Mouse (Mus musculus) hindbrain, embryonic 16.5 days (tissue): ENCODE results near the gene Fyb. TPM values are rescaled to one million over a fixed set of nuclear protein-coding genes. Genes with fewer than 3 reads are reported as not detected.

ENCODE experiments used
- ATAC-seq: fragments of 200-750 bp; cut with Nextera tagmentation; 2 replicates; pipeline ENCODE4 v1.8.0; 2017; ENCODE audit warnings: moderate TSS enrichment, moderate library complexity
- H3K27ac ChIP-seq: fragments of 300-500 bp; sonication (generic); 2 replicates; pipeline ENCODE4 v1.5.1; 2014; ENCODE audit warnings: low read depth, mild to moderate bottlenecking, control low read depth, low read length, moderate library complexity
- H3K27me3 ChIP-seq: fragments of 300-500 bp; sonication (generic); replicated peaks from 2 replicates; pipeline ENCODE4 v1.6.1; 2014; ENCODE audit warnings: low read length; ENCODE audit not compliant: control insufficient read depth, insufficient read depth
- H3K36me3 ChIP-seq: fragments of 300-500 bp; sonication (generic); 2 replicates; pipeline ENCODE4 v1.6.1; 2014; ENCODE audit warnings: mild to moderate bottlenecking, low read length, moderate library complexity, mixed read lengths; ENCODE audit not compliant: control insufficient read depth, insufficient read depth
- H3K4me1 ChIP-seq: fragments of 300-500 bp; sonication (generic); 2 replicates; pipeline ENCODE4 v1.6.1; 2014; ENCODE audit warnings: low read depth, low read length; ENCODE audit not compliant: control insufficient read depth, insufficient read depth
- H3K4me2 ChIP-seq: fragments of 300-500 bp; sonication (generic); 2 replicates; pipeline ENCODE4 v1.6.1; 2014; ENCODE audit warnings: mild to moderate bottlenecking, low read length, control low read depth, moderate library complexity
- H3K4me3 ChIP-seq: fragments of 300-500 bp; sonication (generic); 2 replicates; pipeline ENCODE4 v1.5.1; 2014; ENCODE audit warnings: mild to moderate bottlenecking, low read length, control low read depth, moderate library complexity
- H3K9ac ChIP-seq: fragments of 300-500 bp; sonication (generic); 2 replicates; pipeline ENCODE4 v1.6.1; 2014; ENCODE audit warnings: low read depth, mild to moderate bottlenecking, control low read depth, low read length, moderate library complexity
- H3K9me3 ChIP-seq: fragments of 300-500 bp; sonication (generic); 2 replicates; pipeline ENCODE4 v1.6.1; 2014; ENCODE audit warnings: mild to moderate bottlenecking, low read length, moderate library complexity; ENCODE audit not compliant: control insufficient read depth
- WGBS: fragments of 180-500 bp; shearing (Covaris S2); extraction: QIAGEN DNeasy Blood & Tissue Kit; methylation state at CpG from one replicate; pipeline ENCODE4 v1.1.7; 2014; 5-methylcytosine and 5-hydroxymethylcytosine counted together
- polyA plus RNA-seq: library from polyadenylated mRNA; unstranded; fragments of >200 nt; fragmentation: Nextera tagmentation; extraction: Ambion mirVana; gene quantifications from 2 replicates; pipeline ENCODE4 v1.2.1, GENCODE M21; 2015

Fyb gene
- polyA plus RNA-seq, 1 experiment from 2014 or later, result 3.4 TPM

DNA sequence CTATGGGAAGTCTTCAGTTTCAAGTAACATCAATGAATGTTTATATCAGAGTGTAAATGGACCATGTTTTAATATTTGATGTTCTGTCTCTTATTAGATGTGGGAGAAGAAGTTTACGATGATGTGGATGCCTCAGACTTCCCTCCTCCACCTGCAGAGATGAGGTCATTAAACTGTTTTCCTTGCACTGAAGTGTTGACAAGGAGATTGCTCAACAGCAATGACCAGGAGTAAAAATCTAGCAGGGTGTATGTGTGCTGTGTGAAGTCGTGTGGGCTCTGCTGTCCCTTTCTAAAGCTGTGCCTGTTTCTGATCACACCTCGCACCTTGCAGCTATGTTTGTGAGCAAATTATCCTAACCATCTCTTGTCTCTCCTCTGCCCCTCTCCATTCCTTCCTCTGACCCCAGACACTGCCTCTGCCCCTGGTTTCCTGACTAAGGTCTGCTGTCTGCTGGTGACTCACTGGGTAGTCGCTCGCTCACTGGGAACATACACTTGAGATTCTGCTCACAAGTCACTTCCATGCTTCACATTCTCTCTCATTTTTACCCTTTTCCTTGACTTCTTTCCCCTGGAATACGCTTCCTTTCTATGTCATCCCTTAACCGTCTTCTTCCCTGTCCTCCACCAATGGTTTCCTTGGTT is 126.2 kb downstream of the Fyb start:
- ATAC-seq, result no peak
- Histone ChIP-seq H3K4me2 (no peak overlapping the region), H3K27ac (no peak overlapping the region), H3K9me3 (no peaks in the 10 kb centered on the region), H3K27me3 (no peaks in the 10 kb centered on the region), H3K4me3 (no peak overlapping the region), H3K36me3 (no peaks in the 10 kb centered on the region), H3K9ac (no peak overlapping the region), H3K4me1 (no peaks in the 10 kb centered on the region)
- 95% methylated on average over 7 of the region's 7 CpGs for WGBS

GRCm38 (mm10) chr15:6653046-6653445 is 130.4 kb downstream of the Fyb start:
- Histone ChIP-seq H3K27ac (no peak overlapping the region), H3K27me3 (no peaks in the 10 kb centered on the region), H3K36me3 (no peaks in the 10 kb centered on the region), H3K4me2 (no peak overlapping the region), H3K9me3 (no peaks in the 10 kb centered on the region), H3K4me1 (no peaks in the 10 kb centered on the region), H3K4me3 (no peak overlapping the region), H3K9ac (no peak overlapping the region)
- WGBS, result 75% methylated on average over 4 of the region's 4 CpGs
- ATAC-seq, result no peak

DNA sequence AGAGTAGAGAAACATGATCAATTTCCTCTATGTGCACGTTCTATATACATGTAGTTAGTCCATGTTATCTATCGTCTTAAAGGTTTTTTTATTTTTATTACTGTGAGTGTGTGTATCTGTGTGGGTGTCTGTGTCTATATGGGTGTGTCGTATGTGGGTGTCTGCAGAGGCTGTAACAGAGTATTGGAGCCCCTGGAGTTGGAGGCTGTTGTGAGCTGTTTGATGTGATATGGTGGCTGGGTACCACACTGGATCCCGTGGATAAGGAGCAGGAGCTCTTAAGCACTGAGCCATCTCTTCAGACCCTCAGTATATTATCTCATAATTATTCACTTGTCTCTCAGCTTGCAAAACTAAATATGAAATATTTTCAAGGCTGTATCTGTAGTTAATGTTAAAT is 135.4 kb downstream of the Fyb start:
- ATAC-seq, result no peak
- 89% methylated on average over 4 of the region's 4 CpGs for WGBS
- Histone ChIP-seq H3K4me3 (no peak overlapping the region), H3K4me1 (no peaks in the 10 kb centered on the region), H3K27ac (no peak overlapping the region), H3K4me2 (no peak overlapping the region), H3K9ac (no peak overlapping the region), H3K9me3 (no peaks in the 10 kb centered on the region), H3K27me3 (no peaks in the 10 kb centered on the region), H3K36me3 (no peaks in the 10 kb centered on the region)

DNA sequence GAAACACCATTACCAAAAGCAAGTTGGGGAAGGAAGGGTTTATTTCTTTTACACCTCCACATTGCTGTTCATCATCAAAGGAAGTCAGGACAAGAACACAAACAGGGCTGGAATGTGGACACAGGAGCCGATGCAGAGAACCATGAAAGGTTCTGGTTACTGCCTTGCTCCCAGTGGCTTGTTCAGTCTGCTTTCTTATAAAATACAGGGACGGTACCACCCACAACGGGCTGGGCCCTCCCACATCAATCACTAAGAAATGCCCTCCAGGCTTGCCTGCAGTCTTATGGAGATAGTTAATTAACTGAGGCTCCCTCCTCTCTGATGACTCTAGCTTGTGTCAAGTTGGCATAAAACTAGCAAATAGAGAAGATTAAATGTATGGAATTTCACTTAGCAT is 139.3 kb downstream of the Fyb start:
- H3K27ac ChIP-seq, result no peak overlapping the region
- WGBS, result 49% methylated on average over 3 of the region's 3 CpGs
- no peaks in the 10 kb centered on the region for H3K4me1 ChIP-seq
- no peaks in the 10 kb centered on the region for H3K27me3 ChIP-seq
- no peaks in the 10 kb centered on the region for H3K9me3 ChIP-seq
- no peak overlapping the region for H3K4me3 ChIP-seq
- H3K4me2 ChIP-seq, result no peak overlapping the region
- H3K36me3 ChIP-seq, result no peaks in the 10 kb centered on the region
- ATAC-seq, result no peak
- H3K9ac ChIP-seq, result no peak overlapping the region

DNA sequence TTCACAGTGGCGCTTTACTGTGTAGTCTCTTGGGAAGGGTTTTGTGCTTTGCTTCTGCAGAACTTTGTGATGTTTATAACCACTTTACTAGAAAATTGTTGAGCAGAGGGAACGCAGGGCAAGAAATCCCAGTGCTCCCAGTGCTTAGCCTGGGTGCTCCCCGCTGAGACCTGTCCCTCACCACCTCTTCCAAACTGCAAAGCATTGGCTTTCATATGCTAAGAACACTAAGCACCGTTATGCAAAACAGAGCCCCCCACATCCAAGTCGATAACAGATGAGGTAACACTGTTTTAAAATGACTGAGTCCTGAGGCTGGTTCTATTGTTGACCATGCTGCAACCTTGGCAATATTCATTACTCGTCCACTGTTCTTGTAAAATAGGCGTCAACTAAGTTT is 141.3 kb downstream of the Fyb start:
- H3K36me3 ChIP-seq, result no peaks in the 10 kb centered on the region
- no peaks in the 10 kb centered on the region for H3K4me1 ChIP-seq
- H3K9ac ChIP-seq, result no peak overlapping the region
- H3K4me2 ChIP-seq, result no peak overlapping the region
- no peak overlapping the region for H3K27ac ChIP-seq
- H3K27me3 ChIP-seq, result no peaks in the 10 kb centered on the region
- ATAC-seq, result no peak
- WGBS, result 56% methylated on average over 7 of the region's 7 CpGs
- no peak overlapping the region for H3K4me3 ChIP-seq
- H3K9me3 ChIP-seq, result no peaks in the 10 kb centered on the region

- Histone ChIP-seq H3K9me3 (no peaks in the 10 kb centered on the region), H3K27ac (no peak overlapping the region), H3K27me3 (no peaks in the 10 kb centered on the region), H3K36me3 (no peaks in the 10 kb centered on the region), H3K9ac (no peak overlapping the region), H3K4me3 (no peak overlapping the region), H3K4me1 (no peaks in the 10 kb centered on the region), H3K4me2 (no peak overlapping the region)
- no peak for ATAC-seq
- WGBS, result 61% methylated on average over 5 of the region's 5 CpGs
Observed at GRCm38 (mm10) chr15:6666072-6666471, 143.4 kb downstream of the Fyb start.

DNA sequence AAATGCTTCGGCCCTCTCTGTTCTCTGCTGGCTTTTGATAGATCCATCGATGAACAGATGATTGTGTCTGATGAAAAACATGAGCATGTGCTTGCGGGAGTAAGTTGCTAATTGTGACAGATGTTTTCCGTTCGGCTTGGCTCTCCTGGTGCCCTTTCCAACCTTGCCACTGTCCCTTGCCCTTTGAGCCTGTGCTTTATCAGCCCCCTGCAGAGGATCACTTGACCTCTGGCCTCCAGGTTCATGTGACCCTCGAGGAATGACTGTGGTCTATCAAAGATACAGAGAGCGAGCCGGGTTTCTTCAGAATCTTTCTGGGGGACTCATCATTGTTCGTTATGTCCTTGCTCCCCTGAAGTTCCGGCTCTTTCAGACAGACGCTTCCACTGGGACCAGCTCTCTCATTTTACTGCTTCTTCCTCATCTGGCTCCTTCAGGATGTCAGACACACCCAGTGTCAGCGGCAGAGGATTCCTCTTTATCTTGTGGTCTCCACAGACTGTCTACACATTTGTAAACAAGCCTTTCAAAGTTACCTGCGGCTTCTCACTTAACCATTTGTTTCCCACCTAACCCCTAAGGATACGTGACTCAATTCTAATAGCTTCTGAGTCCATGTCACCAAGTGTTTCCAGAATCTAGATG is 146.3 kb downstream of the Fyb start:
- H3K27ac ChIP-seq, result no peak overlapping the region
- H3K4me3 ChIP-seq, result no peak overlapping the region
- no peak overlapping the region for H3K9ac ChIP-seq
- H3K36me3 ChIP-seq, result no peaks in the 10 kb centered on the region
- WGBS, result 45% methylated on average over 14 of the region's 14 CpGs
- H3K4me2 ChIP-seq, result no peak overlapping the region
- ATAC-seq, result no peak
- H3K4me1 ChIP-seq, result no peaks in the 10 kb centered on the region
- H3K27me3 ChIP-seq, result no peaks in the 10 kb centered on the region
- no peaks in the 10 kb centered on the region for H3K9me3 ChIP-seq

DNA sequence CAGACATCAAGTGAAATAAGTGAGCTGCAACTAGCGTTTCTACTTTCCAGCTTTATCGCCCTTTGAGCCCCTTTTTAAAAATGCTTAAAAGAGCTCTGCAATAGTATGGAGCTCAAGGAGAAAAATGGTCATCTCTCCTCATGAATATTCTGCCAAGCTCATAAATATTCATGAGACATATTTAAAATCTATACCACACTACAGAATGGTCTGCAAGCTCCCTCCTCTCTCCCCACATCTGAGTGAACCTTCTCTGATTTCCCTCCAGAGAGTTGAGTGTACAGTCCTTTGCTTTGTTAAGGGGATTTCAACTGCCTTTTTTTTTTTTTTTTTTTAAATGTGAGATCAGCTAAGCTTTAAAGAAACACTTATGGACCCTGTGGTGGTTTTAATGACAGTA is 155.8 kb downstream of the Fyb start:
- Histone ChIP-seq H3K4me1 (no peaks in the 10 kb centered on the region), H3K4me3 (no peak overlapping the region), H3K36me3 (no peaks in the 10 kb centered on the region), H3K9me3 (no peaks in the 10 kb centered on the region), H3K9ac (no peak overlapping the region), H3K4me2 (no peak overlapping the region), H3K27me3 (no peaks in the 10 kb centered on the region), H3K27ac (no peak overlapping the region)
- WGBS, result 56% methylated on average over 2 of the region's 2 CpGs
- ATAC-seq, result no peak

DNA sequence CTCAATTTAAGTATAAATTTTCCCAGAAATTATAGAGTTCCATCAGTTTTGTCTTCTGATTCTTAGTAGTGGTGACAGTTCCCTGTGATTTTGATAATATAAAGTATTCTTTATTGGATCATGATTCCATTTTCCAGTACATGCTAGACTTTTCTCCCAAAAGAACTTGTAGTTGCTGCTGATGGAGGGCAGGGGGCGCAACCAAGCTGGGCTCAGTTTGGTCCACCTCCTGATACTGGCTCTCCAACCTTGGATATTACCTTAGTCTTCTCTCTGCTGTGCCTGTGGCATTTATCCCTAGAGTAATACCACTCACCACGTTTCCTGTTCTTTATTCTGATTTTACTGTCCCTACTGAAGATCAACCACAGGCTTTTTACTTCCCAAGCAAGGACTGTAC is 179.5 kb downstream of the Fyb start:
- Histone ChIP-seq H3K4me3 (no peak overlapping the region), H3K36me3 (no peaks in the 10 kb centered on the region), H3K9ac (no peak overlapping the region), H3K27ac (no peak overlapping the region), H3K4me2 (no peak overlapping the region), H3K27me3 (no peaks in the 10 kb centered on the region), H3K4me1 (no peaks in the 10 kb centered on the region), H3K9me3 (no peaks in the 10 kb centered on the region)
- 75% methylated on average over 2 of the region's 2 CpGs for WGBS
- no peak for ATAC-seq
